Mouse (Mus musculus) heart, postnatal 10 days (tissue): ENCODE measurements around the gene Slc29a3. TPM values are rescaled to one million over a fixed set of nuclear protein-coding genes. Genes with fewer than 3 reads are reported as not detected.

Experiments
- DNase-seq, 2 experiments: peaks; one replicate each; pipeline ENCODE4 v3.0.0; 2021
- intact Hi-C: fragments of 180-260 bp; cut with DNase I; formaldehyde crosslinking; loops from one replicate; pipeline ENCODE4 v1.15.1; 2025
- total RNA-seq, 2 experiments: library from RNA; stranded (reverse); gene quantifications; 2 replicates each; pipeline ENCODE4 v1.2.3; 2021

Slc29a3 gene
- total RNA-seq, 2 experiments from 2014 or later = 6.8 to 7.7 TPM

DNA sequence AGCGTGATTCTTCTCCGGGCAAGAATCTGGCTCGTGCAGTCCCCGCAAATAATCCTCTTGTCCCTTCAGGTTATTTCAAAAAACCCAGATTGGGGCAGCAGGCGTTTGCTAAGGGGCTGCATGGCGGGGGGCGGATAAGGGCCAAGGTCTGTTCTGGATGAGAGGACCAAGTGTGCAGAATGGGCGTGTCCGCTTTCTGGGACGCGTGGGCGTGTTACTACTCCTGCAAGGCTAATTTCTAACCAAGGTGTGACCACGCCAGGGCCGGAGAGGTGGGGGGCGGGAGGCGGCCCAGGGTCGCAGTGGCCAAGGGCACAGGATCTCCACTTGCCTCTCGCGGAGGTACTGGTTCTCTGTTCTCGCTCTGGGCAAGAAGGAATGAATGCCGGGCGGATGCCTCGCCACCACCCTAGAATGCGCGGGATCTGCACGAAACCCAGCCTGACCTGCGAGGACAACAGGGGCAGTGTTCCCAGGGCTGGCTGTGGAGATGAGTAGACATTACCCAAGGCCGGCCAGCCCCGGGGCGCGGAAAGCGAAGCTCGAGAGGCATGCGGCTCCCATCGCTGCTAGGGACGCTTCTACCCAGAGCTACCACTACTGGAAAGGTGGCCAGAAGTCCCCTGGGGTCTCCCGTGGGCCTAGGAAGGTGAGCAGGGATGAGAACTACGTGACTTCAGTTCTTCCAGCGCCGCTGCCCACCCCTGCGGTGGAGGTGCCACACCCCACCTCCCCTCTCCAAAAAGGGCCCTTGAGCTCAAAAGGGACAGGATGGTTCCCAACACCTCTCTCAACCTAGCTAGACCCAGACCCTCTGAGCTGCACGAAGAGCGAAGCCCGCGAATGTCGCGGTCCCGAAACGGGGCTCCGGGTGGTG is 66.6 kb downstream of the Slc29a3 start:
- intact Hi-C loops = loop anchor here (5.0 kb wide), 2 partner anchors 69 to 379 kb away; no protein-coding TSS in a partner anchor
- DNase-seq = no peak

DNA sequence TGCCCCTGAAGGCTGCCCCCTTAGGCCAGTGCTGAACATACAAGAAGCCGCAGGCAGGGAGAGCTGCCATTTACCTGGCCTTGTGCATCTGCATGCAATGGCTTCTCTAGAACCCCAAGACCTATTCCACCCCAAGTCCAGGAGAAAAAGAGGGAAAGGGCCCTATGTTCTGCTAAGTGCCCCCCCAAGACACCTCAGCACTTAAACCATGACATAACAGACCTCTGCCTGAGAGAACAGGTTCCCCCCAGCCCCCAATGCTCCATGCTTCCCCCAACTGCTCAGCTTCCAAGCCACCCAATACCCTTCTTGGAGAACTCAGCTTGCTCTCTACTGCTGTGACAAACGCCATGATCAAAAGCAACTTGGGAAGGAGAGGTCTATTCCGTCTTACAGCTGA is 73.7 kb downstream of the Slc29a3 start:
- no peak for DNase-seq
- intact Hi-C loops = no loop called here

DNA sequence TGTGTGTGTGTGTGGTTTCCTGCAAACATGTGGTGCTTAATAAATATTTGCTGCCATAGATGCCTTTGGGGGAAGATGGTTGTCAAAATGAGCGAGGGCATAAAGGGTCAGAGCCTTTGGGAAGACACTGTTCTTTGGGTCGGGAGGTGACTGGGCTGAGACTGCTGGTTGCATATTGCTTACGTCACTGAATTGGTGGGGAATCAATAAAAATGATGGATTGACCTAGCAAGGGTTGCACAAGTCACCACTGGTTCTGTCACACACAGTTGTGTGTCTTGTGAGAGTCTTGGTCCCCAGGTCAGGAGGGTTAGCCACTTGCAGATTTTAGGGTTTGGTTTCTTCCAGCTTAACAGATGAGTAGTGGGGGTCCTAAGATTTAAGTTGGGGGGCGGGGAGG is 75.3 kb downstream of the Slc29a3 start:
- DNase-seq = no peak

DNA sequence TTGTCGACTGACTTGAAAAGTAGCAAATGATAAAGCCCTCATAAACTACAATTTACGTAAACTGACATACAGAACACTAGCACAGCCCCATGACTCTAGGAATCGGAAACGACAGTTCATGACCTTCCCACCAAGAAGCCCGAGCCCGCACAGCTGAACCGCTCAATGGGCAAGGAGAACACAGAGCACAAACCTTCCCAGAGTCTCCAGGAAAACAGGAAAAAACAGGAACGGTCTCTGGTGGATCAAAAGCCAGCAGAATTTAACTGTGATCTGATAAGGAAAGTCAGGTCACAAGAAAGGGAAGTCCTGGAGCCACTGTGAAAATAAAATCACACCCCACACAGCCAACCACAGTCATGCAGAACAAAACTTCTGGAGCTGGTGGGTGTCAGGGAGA is 82.4 kb downstream of the Slc29a3 start:
- DNase-seq = no peak

More for the DNA sequence above, 75.3 kb downstream of the Slc29a3 start:
- intact Hi-C loops = no loop called here

DNA sequence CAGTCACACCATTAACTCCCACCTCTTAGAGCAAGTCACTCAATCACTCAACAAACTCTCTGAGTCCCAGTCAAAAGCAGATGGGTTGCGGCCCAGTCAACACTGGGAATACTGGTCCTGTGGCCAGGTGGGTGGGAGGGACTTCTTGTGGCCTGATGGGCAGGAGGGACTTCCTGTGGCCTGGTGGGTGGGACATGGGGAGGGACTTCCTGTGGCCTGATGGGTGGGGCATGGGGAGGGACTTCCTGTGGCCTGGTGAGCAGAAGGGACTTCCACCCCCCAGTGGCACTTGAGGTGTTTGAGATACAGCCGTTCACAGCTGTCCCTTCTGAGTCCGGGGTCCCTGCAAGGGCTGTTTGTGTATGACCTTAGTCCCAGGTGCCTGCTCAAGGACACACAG is 84.0 kb downstream of the Slc29a3 start:
- intact Hi-C loops = no loop called here
- no peak for DNase-seq

More for the DNA sequence above, 82.4 kb downstream of the Slc29a3 start:
- intact Hi-C loops = no loop called here

Other genes with a start within 250 kb of the Slc29a3 start
- 1 to 10 TPM; 6.2 to 8.6 TPM for gene Cdh23, start 56.3 kb downstream of the Slc29a3 start, total RNA-seq
- 10 to 100 TPM; 35.3 to 47.0 TPM for gene Unc5b, start 78.8 kb upstream of the Slc29a3 start, total RNA-seq